Mouse (Mus musculus): ENCODE measurements at regions not wholly inside any gene's neighbourhood (a gene's known extent, or its start where the extent isn't known, plus 50 kb on each side); places are given as distances from the start of the nearest gene placed in this dataset.
A peak's percentile ranks its signal among the peaks of the same experiment; 100 is the strongest.

GRCm38 (mm10) chr3:46583351-46583750 is 135.3 kb upstream of the Pabpc4l start:
- DNase-seq (ENCODE audit: low spot score in 2 of 2): peak in 1 of 2 experiments; percentile 14

DNA sequence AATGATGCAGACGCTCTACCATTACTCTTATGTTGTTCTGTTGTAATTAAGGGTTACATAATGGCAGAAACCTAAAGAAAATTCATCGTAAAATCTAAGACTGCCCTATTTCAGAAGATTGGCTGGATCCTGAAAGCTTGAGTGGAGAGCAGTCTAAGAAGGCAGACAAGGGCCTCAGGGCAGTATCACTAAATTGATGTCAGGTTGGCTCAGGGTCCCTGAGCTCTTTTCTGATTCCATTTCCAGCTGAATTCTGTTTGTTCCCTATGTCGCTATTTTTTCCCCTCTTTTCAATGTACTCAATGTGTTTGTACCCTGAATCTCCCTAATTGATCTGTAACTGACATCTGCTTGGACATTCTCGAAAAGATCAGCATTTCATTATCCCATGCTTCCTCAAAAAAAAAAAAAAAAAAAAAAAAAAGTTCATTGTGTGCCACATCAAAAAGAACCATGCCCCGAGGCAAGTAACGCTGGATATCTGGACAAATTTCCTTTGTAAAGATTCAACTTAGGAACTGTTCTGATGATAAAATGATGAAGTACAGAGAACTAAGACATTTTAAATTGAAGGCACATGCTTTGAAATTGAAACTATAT is 118.7 kb upstream of the Pabpc4l start:
- no peak for DNase-seq (ENCODE audit: low spot score in 2 of 2)

DNA sequence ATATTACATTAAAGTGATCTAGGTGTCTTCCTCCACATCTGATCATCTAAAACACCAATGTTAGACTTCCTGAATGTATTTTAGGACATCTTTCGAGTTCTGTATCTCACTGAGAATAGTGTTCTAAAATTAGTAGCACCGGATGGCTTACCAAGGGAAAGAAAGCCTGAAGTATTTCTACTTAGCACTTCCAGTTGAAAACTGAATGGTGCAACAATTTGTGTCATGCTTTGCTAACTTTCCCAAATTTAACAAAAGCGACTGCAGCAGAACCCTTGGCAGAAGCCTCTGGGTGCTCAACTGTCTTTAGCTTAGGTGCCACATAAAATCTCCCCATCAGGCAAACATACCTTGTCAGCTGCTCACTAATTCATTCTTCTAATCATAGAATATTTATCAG is 105.6 kb upstream of the Pabpc4l start:
- DNase-seq (ENCODE audit: low spot score in 2 of 2): no peak

DNA sequence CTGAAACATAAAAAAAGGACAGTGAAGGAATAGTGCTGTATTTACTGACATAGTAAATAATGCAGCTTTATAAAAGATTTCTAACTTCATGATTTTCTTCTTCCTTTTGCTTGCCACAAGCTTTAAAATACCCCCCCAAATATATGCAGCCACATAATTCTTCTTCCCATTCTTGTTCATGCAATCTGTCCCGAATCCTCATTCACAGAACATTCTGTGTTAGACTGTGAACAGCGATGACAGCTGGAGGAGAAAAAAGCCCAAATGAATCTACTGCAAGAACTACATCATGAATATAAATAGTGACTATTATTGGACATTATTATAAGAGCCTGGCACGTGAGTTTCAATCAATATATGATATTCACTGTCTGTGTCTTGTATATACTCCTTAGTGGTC is 90.6 kb upstream of the Pabpc4l start:
- DNase-seq (ENCODE audit: low spot score in 2 of 2): peak in 1 of 2 experiments; percentile 8

GRCm38 (mm10) chr3:46511157-46511556 is 63.1 kb upstream of the Pabpc4l start:
- no peak for DNase-seq (ENCODE audit: low spot score in 2 of 2)

- no peak for DNase-seq (ENCODE audit: low spot score in 2 of 2)
Observed at GRCm38 (mm10) chr3:46503713-46504112, 55.7 kb upstream of the Pabpc4l start.
